In genomic region chr6:94717705-94718489, GRCm38 (mm10) we compare ENCODE assay signal across 8 mouse cellular contexts. TPM values are rescaled to one million over a fixed set of nuclear protein-coding genes. Genes with fewer than 3 reads are reported as not detected.
DNase-seq lines count a peak whose midpoint lies in the region; ATAC-seq and TF ChIP-seq lines count a peak whose summit lies in the region.

No protein-coding gene starts in this region.

- 64% methylated on average over 7 of the region's 7 CpGs for WGBS in hindbrain, embryonic 13.5 days

- peak; percentile 30 to 49 for DNase-seq in layer of hippocampus, adult 2 months (ENCODE audit: low spot score in 2 of 2)
- DNase-seq in layer of hippocampus, adult 11-12 months (ENCODE audit: low spot score), result no peak
- peak; percentile 80 for DNase-seq in fat pad, adult 2 months (ENCODE audit: extremely low read depth, low read depth, low spot score)
- peak; percentile 70 for DNase-seq in lung, postnatal 10 days
- no peak for DNase-seq in thymus, adult 18-20 months
- no peak for DNase-seq in retina, postnatal 1 day
- no peak for DNase-seq in adrenal gland, postnatal 4 days (ENCODE audit: low spot score in 2 of 2)

- no peaks in the 10 kb centered on the region for H3K36me3 ChIP-seq in hindbrain, embryonic 13.5 days

- H3K9me3 ChIP-seq in hindbrain, embryonic 13.5 days, result no peaks in the 10 kb centered on the region

- TF ChIP-seq CTCF in layer of hippocampus, adult 2 months (conservative IDR thresholded peaks at IDR 0.05), result no peak

- H3K4me2 ChIP-seq in hindbrain, embryonic 13.5 days, result no peak overlapping the region

- H3K27me3 ChIP-seq in hindbrain, embryonic 13.5 days, result no peaks in the 10 kb centered on the region

- no peaks in the 10 kb centered on the region; the same call in 1 of the 2 replicates for H3K4me1 ChIP-seq in hindbrain, embryonic 13.5 days (replicated peaks)

- no peak overlapping the region for H3K27ac ChIP-seq in layer of hippocampus, adult 2 months
- no peak overlapping the region for H3K27ac ChIP-seq in hindbrain, embryonic 13.5 days

- H3K4me3 ChIP-seq in layer of hippocampus, adult 2 months, result no peak overlapping the region
- H3K4me3 ChIP-seq in hindbrain, embryonic 13.5 days, result no peak overlapping the region

- ATAC-seq in hindbrain, embryonic 13.5 days (ENCODE audit: low FRiP score), result peak; percentile 72

- no peak overlapping the region for H3K9ac ChIP-seq in hindbrain, embryonic 13.5 days

RNA-seq across cellular contexts. Expression of gene Lrig1, which starts 17.9 kb away (rescaled TPM):
- 10 to 100 TPM; 26.2 to 27.4 TPM for total RNA-seq in layer of hippocampus, adult 2 months (2021)
- 10.9 and 12.5 TPM in 2 replicates for polyA plus RNA-seq in hindbrain, embryonic 13.5 days (2015; fragmentation: Nextera tagmentation; extraction: Ambion mirVana)
- 10 to 100 TPM; 14.5 to 15.3 TPM for total RNA-seq in adrenal gland, postnatal 4 days (2021)

Comparison
In these comparisons a context has a peak if more than half of its experiments do, and no peak if none do; other contexts are left out.
1. DNase-seq: peak in layer of hippocampus, adult 2 months (2 of 2), fat pad, adult 2 months (single experiment) and lung, postnatal 10 days (single experiment); none in layer of hippocampus, adult 11-12 months (single experiment), thymus, adult 18-20 months (0 of 2), retina, postnatal 1 day (single experiment) and adrenal gland, postnatal 4 days (0 of 2).